Mouse (Mus musculus): ENCODE results near the gene Ltbp4. TPM values are rescaled to one million over a fixed set of nuclear protein-coding genes. Genes with fewer than 3 reads are reported as not detected.

Gene Ltbp4
- polyA plus RNA-seq, 2 experiments = 54.3 to 86.0 TPM

GRCm38 (mm10) chr7:27300351-27300750, 37.1 kb downstream of the Ltbp4 start:
- no peak for ATAC-seq (ENCODE audit: low FRiP score, low read depth)
- DNase-seq (ENCODE audit: low spot score) = no peak
- Histone ChIP-seq H3K4me1 (ENCODE audit: control insufficient read depth, insufficient read depth, low read length) (no peaks in the 10 kb centered on the region), H3K9me3 (ENCODE audit: control insufficient read depth, low read length) (no peaks in the 10 kb centered on the region), H3K36me3 (ENCODE audit: control insufficient read depth, insufficient read depth, low read length) (no peaks in the 10 kb centered on the region), H3K9ac (ENCODE audit: low read depth, low read length, severe bottlenecking) (no peak overlapping the region), H3K4me2 (replicated peaks; ENCODE audit: low read depth, low read length, severe bottlenecking) (no peak overlapping the region), H3K27ac (replicated peaks; ENCODE audit: low read depth, low read length) (no peak overlapping the region), H3K27me3 (ENCODE audit: control insufficient read depth, insufficient read depth, low read length) (no peaks in the 10 kb centered on the region), H3K4me3 (replicated peaks; ENCODE audit: low read length) (no peak overlapping the region)
- WGBS = 75% methylated on average over 4 of the region's 4 CpGs
- TF ChIP-seq POLR2A (IDR thresholded peaks at IDR 0.05; ENCODE audit: borderline replicate concordance, extremely low read depth, insufficient read depth, insufficient read length) = no peak

GRCm38 (mm10) chr7:27298816-27299215, 38.7 kb downstream of the Ltbp4 start:
- no peaks in the 10 kb centered on the region for H3K4me1 ChIP-seq (ENCODE audit: control insufficient read depth, insufficient read depth, low read length)
- DNase-seq (ENCODE audit: low spot score) = no peak
- ATAC-seq (ENCODE audit: low FRiP score, low read depth) = no peak
- TF ChIP-seq POLR2A (IDR thresholded peaks at IDR 0.05; ENCODE audit: borderline replicate concordance, extremely low read depth, insufficient read depth, insufficient read length) = no peak
- no peaks in the 10 kb centered on the region for H3K36me3 ChIP-seq (ENCODE audit: control insufficient read depth, insufficient read depth, low read length)
- no peaks in the 10 kb centered on the region for H3K27me3 ChIP-seq (ENCODE audit: control insufficient read depth, insufficient read depth, low read length)
- no peak overlapping the region for H3K27ac ChIP-seq (replicated peaks; ENCODE audit: low read depth, low read length)
- no peaks in the 10 kb centered on the region for H3K9me3 ChIP-seq (ENCODE audit: control insufficient read depth, low read length)
- WGBS = 88% methylated on average over 6 of the region's 6 CpGs
- H3K4me3 ChIP-seq (replicated peaks; ENCODE audit: low read length) = no peak overlapping the region
- no peak overlapping the region for H3K4me2 ChIP-seq (replicated peaks; ENCODE audit: low read depth, low read length, severe bottlenecking)
- no peak overlapping the region for H3K9ac ChIP-seq (ENCODE audit: low read depth, low read length, severe bottlenecking)

GRCm38 (mm10) chr7:27298033-27298610, 39.4 kb downstream of the Ltbp4 start:
- ATAC-seq (ENCODE audit: low FRiP score, low read depth) (no peak), DNase-seq (ENCODE audit: low spot score) (no peak)
- Histone ChIP-seq H3K4me2 (replicated peaks; ENCODE audit: low read depth, low read length, severe bottlenecking) (no peak overlapping the region), H3K4me1 (ENCODE audit: control insufficient read depth, insufficient read depth, low read length) (no peaks in the 10 kb centered on the region), H3K27ac (replicated peaks; ENCODE audit: low read depth, low read length) (no peak overlapping the region), H3K9me3 (ENCODE audit: control insufficient read depth, low read length) (no peaks in the 10 kb centered on the region), H3K9ac (ENCODE audit: low read depth, low read length, severe bottlenecking) (no peak overlapping the region), H3K4me3 (replicated peaks; ENCODE audit: low read length) (no peak overlapping the region), H3K36me3 (ENCODE audit: control insufficient read depth, insufficient read depth, low read length) (no peaks in the 10 kb centered on the region), H3K27me3 (ENCODE audit: control insufficient read depth, insufficient read depth, low read length) (no peaks in the 10 kb centered on the region)
- WGBS = 72% methylated on average over 16 of the region's 16 CpGs
- TF ChIP-seq POLR2A (IDR thresholded peaks at IDR 0.05; ENCODE audit: borderline replicate concordance, extremely low read depth, insufficient read depth, insufficient read length) = no peak

DNA sequence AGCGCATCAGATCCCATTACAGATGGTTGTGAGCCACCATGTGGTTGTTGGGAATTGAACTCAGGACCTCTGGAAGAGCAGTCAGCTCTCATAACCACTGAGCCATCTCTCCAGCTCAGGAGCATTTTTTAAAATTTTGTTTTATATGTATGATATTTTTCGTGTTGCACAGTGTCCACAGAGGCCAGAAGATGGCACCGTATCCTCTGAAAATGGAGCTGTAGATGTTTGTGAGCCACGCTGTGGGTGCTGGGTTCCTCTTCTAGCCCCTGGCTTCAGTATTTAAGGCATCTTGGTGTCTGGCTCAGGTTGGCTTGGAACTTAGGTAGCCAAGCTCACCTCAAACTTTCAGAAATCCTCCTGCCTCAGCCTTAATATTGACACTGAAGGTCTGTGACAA, 41.0 kb downstream of the Ltbp4 start:
- Histone ChIP-seq H3K4me3 (replicated peaks; ENCODE audit: low read length) (no peak overlapping the region), H3K4me2 (replicated peaks; ENCODE audit: low read depth, low read length, severe bottlenecking) (no peak overlapping the region), H3K4me1 (ENCODE audit: control insufficient read depth, insufficient read depth, low read length) (no peaks in the 10 kb centered on the region), H3K27ac (replicated peaks; ENCODE audit: low read depth, low read length) (no peak overlapping the region), H3K9me3 (ENCODE audit: control insufficient read depth, low read length) (no peaks in the 10 kb centered on the region), H3K27me3 (ENCODE audit: control insufficient read depth, insufficient read depth, low read length) (no peaks in the 10 kb centered on the region), H3K9ac (ENCODE audit: low read depth, low read length, severe bottlenecking) (no peak overlapping the region), H3K36me3 (ENCODE audit: control insufficient read depth, insufficient read depth, low read length) (no peaks in the 10 kb centered on the region)
- WGBS = 95% methylated on average over 4 of the region's 4 CpGs
- DNase-seq (ENCODE audit: low spot score) (no peak), ATAC-seq (ENCODE audit: low FRiP score, low read depth) (no peak)
- no peak for TF ChIP-seq POLR2A (IDR thresholded peaks at IDR 0.05; ENCODE audit: borderline replicate concordance, extremely low read depth, insufficient read depth, insufficient read length)

DNA sequence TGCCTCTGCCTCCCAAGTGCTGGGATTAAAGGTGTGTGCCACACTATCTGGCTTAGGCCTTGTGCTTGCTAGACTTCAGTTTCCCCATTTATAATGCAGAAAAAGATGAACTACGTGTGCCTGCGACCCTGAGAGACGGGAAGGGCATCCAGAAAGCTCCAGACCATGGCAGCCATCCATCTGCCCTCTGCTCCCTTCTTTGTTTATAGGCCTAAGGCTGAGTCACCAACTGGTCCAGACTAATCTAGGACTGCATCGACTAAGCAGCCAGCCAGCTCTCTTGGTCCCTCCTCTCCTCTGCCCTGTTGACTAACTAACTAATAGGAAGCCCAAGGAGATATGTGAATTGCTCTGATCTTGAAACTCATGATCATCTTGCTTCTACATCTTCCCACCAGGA, 41.5 kb downstream of the Ltbp4 start:
- Histone ChIP-seq H3K4me3 (replicated peaks; ENCODE audit: low read length) (no peak overlapping the region), H3K36me3 (ENCODE audit: control insufficient read depth, insufficient read depth, low read length) (no peaks in the 10 kb centered on the region), H3K9ac (ENCODE audit: low read depth, low read length, severe bottlenecking) (no peak overlapping the region), H3K4me2 (replicated peaks; ENCODE audit: low read depth, low read length, severe bottlenecking) (no peak overlapping the region), H3K9me3 (ENCODE audit: control insufficient read depth, low read length) (no peaks in the 10 kb centered on the region), H3K27ac (replicated peaks; ENCODE audit: low read depth, low read length) (no peak overlapping the region), H3K27me3 (ENCODE audit: control insufficient read depth, insufficient read depth, low read length) (no peaks in the 10 kb centered on the region), H3K4me1 (ENCODE audit: control insufficient read depth, insufficient read depth, low read length) (no peaks in the 10 kb centered on the region)
- 85% methylated on average over 4 of the region's 4 CpGs for WGBS
- TF ChIP-seq POLR2A (IDR thresholded peaks at IDR 0.05; ENCODE audit: borderline replicate concordance, extremely low read depth, insufficient read depth, insufficient read length) = no peak
- ATAC-seq (ENCODE audit: low FRiP score, low read depth) (no peak), DNase-seq (ENCODE audit: low spot score) (no peak)
